Mouse (Mus musculus) midbrain, postnatal 0 days (tissue): ENCODE results near the gene Shld1. TPM values are rescaled to one million over a fixed set of nuclear protein-coding genes. Genes with fewer than 3 reads are reported as not detected.

Experiments
- ATAC-seq: fragments of 200-750 bp; cut with Nextera tagmentation; 2 replicates; pipeline ENCODE4 v1.8.0; 2017; ENCODE audit warnings: moderate number of reproducible peaks, mild to moderate bottlenecking, moderate TSS enrichment, moderate library complexity; ENCODE audit not compliant: low FRiP score
- DNase-seq: peaks from one replicate; pipeline ENCODE4 v3.0.0-alpha.2; 2015; ENCODE audit warnings: low spot score
- H3K27ac ChIP-seq: fragments of 300-500 bp; sonication (generic); 2 replicates; pipeline ENCODE4 v1.5.1; 2014; ENCODE audit warnings: low read depth, mild to moderate bottlenecking, low read length, mixed read lengths
- H3K27me3 ChIP-seq: fragments of 300-500 bp; sonication (generic); 2 replicates; pipeline ENCODE4 v1.6.1; 2014; ENCODE audit warnings: low read length, control low read depth, mixed read lengths; ENCODE audit not compliant: insufficient read depth
- H3K36me3 ChIP-seq: fragments of 300-500 bp; sonication (generic); 2 replicates; pipeline ENCODE4 v1.6.1; 2014; ENCODE audit warnings: low read length, control low read depth, mixed read lengths; ENCODE audit not compliant: insufficient read depth
- H3K4me1 ChIP-seq: fragments of 300-500 bp; sonication (generic); 2 replicates; pipeline ENCODE4 v1.6.1; 2014; ENCODE audit warnings: mild to moderate bottlenecking, control low read depth, antibody characterized with exemption, low read length, mixed read lengths; ENCODE audit not compliant: insufficient read depth
- H3K4me2 ChIP-seq: fragments of 300-500 bp; sonication (generic); 2 replicates; pipeline ENCODE4 v1.6.1; 2014; ENCODE audit warnings: low read depth, mild to moderate bottlenecking, low read length, mixed read lengths; ENCODE audit not compliant: poor library complexity, severe bottlenecking
- H3K4me3 ChIP-seq: fragments of 300-500 bp; sonication (generic); 2 replicates; pipeline ENCODE4 v1.5.1; 2014; ENCODE audit warnings: low read depth, mild to moderate bottlenecking, low read length, moderate library complexity
- H3K9ac ChIP-seq: fragments of 300-500 bp; sonication (generic); replicated peaks from 2 replicates; pipeline ENCODE4 v1.6.1; 2014; ENCODE audit warnings: mild to moderate bottlenecking, low read length, moderate library complexity, mixed read lengths; ENCODE audit not compliant: poor library complexity, severe bottlenecking
- H3K9me3 ChIP-seq: fragments of 300-500 bp; sonication (generic); 2 replicates; pipeline ENCODE4 v1.6.1; 2016; ENCODE audit warnings: low read length, control low read depth
- CTCF ChIP-seq: IDR thresholded peaks from 2 replicates; pipeline ENCODE4 v1.5.1; 2016; ENCODE audit warnings: antibody characterized with exemption, mild to moderate bottlenecking
- WGBS: fragments of 180-500 bp; shearing (Covaris S2); extraction: QIAGEN DNeasy Blood & Tissue Kit; methylation state at CpG from one replicate; pipeline ENCODE4 v1.1.7; 2014; 5-methylcytosine and 5-hydroxymethylcytosine counted together
- polyA plus RNA-seq: library from polyadenylated mRNA; unstranded; fragments of >200 nt; fragmentation: Nextera tagmentation; extraction: Ambion mirVana; gene quantifications from 2 replicates; pipeline ENCODE4 v1.2.1, GENCODE M21; 2015
- total RNA-seq: library from RNA; depleted of rRNA; stranded (reverse); fragments of >200 nt; gene quantifications from 2 replicates; pipeline ENCODE4 v1.2.3, GENCODE M21; 2014

Shld1 gene
- total and polyA plus RNA-seq, 2 experiments from 2014 or later: 15.7 to 17.1 TPM

GRCm38 (mm10) chr2:132733603-132734573 lies 47.2 kb downstream of the Shld1 start:
- H3K9me3 ChIP-seq: no peaks in the 10 kb centered on the region
- H3K4me2 ChIP-seq: no peak overlapping the region
- no peak for TF ChIP-seq CTCF
- H3K4me3 ChIP-seq: no peak overlapping the region
- no peaks in the 10 kb centered on the region for H3K36me3 ChIP-seq
- WGBS: 98% methylated on average over 10 of the region's 10 CpGs
- H3K4me1 ChIP-seq: no peaks in the 10 kb centered on the region
- H3K9ac ChIP-seq: no peak overlapping the region
- ATAC-seq (no peak), DNase-seq (no peak)
- H3K27ac ChIP-seq: no peak overlapping the region
- H3K27me3 ChIP-seq: no peaks in the 10 kb centered on the region

- Histone ChIP-seq H3K4me1 (no peaks in the 10 kb centered on the region), H3K4me3 (no peak overlapping the region), H3K9me3 (no peaks in the 10 kb centered on the region), H3K36me3 (no peaks in the 10 kb centered on the region), H3K27me3 (no peaks in the 10 kb centered on the region), H3K4me2 (no peak overlapping the region), H3K27ac (no peak overlapping the region), H3K9ac (no peak overlapping the region)
- no peak for DNase-seq
- no peak for TF ChIP-seq CTCF
- ATAC-seq: no peak
- WGBS: 51% methylated on average over 2 of the region's 2 CpGs
Measured at GRCm38 (mm10) chr2:132738816-132739432, 52.2 kb downstream of the Shld1 start.

- DNase-seq (no peak), ATAC-seq (no peak)
- no peak for TF ChIP-seq CTCF
- Histone ChIP-seq H3K9me3 (no peaks in the 10 kb centered on the region), H3K4me3 (no peak overlapping the region), H3K27ac (no peak overlapping the region), H3K4me1 (no peaks in the 10 kb centered on the region), H3K36me3 (no peaks in the 10 kb centered on the region), H3K9ac (no peak overlapping the region), H3K27me3 (no peaks in the 10 kb centered on the region), H3K4me2 (no peak overlapping the region)
- 36% methylated on average over 8 of the region's 8 CpGs for WGBS
Measured at GRCm38 (mm10) chr2:132741862-132742347, 55.2 kb downstream of the Shld1 start.

- H3K9me3 ChIP-seq: no peaks in the 10 kb centered on the region
- no peak for TF ChIP-seq CTCF
- no peaks in the 10 kb centered on the region for H3K36me3 ChIP-seq
- no peak for DNase-seq
- WGBS: 89% methylated on average over 5 of the region's 5 CpGs
- no peak overlapping the region for H3K9ac ChIP-seq
- ATAC-seq: no peak
- no peak overlapping the region for H3K27ac ChIP-seq
- H3K4me3 ChIP-seq: no peak overlapping the region
- H3K27me3 ChIP-seq: no peaks in the 10 kb centered on the region
- no peaks in the 10 kb centered on the region for H3K4me1 ChIP-seq
- H3K4me2 ChIP-seq: no peak overlapping the region
Measured at GRCm38 (mm10) chr2:132744866-132745265, 58.1 kb downstream of the Shld1 start.

GRCm38 (mm10) chr2:132746108-132746507 lies 59.4 kb downstream of the Shld1 start:
- DNase-seq (no peak), ATAC-seq (no peak)
- WGBS: 78% methylated on average over 3 of the region's 3 CpGs
- Histone ChIP-seq H3K4me1 (no peaks in the 10 kb centered on the region), H3K27ac (no peak overlapping the region), H3K36me3 (no peaks in the 10 kb centered on the region), H3K27me3 (no peaks in the 10 kb centered on the region), H3K9ac (no peak overlapping the region), H3K4me3 (no peak overlapping the region), H3K4me2 (no peak overlapping the region), H3K9me3 (no peaks in the 10 kb centered on the region)
- TF ChIP-seq CTCF: no peak

- ATAC-seq: no peak
- Histone ChIP-seq H3K27ac (no peak overlapping the region), H3K36me3 (no peaks in the 10 kb centered on the region), H3K4me1 (no peaks in the 10 kb centered on the region), H3K4me3 (no peak overlapping the region), H3K27me3 (no peaks in the 10 kb centered on the region), H3K9me3 (no peaks in the 10 kb centered on the region), H3K9ac (no peak overlapping the region), H3K4me2 (no peak overlapping the region)
- DNase-seq: no peak
- no peak for TF ChIP-seq CTCF
Measured at GRCm38 (mm10) chr2:132750726-132751125, 64.0 kb downstream of the Shld1 start.
